In the genomic region with DNA sequence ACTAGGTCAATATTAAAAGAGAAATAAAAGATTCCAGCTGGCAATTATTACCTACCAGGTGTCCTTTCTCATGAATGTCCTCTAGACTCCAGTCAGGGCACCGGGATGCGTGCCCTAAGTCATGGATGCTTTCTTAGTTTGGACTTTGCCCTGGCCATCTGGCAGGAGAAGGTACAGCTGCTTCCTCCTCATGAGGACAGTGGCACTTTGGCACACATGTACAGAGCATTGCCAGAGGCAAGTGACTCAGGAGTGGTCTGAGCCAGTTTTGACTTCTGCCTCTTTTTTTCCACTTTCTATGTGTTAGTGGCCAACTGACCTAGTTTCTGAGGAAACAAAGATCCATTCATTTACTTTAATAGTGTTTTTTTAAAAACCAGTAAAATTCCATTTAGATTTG, we compare ENCODE assay signal across 11 mouse cellular contexts.
DNase-seq lines count a peak whose midpoint lies in the region; ATAC-seq and TF ChIP-seq lines count a peak whose summit lies in the region.
"Had no signal": no experiment of that assay in that cellular context is flagged by ENCODE, and none has a peak within 500 bp of the region (broad histone marks: within the 10 kb centered on the region; RNA-seq: fewer than 3 reads in every experiment).

No protein-coding gene starts in this region.

- TF ChIP-seq POLR2A in cerebellum, adult 2 months (IDR thresholded peaks at IDR 0.05; ENCODE audit: borderline replicate concordance, insufficient read depth, low read length), result no peak

- no peak overlapping the region for H3K4me3 ChIP-seq in cerebellum, adult 2 months (replicated peaks; ENCODE audit: insufficient read depth, low read depth, low read length)
- no peak overlapping the region for H3K4me3 ChIP-seq in hindbrain, embryonic 14.5 days (replicated peaks; ENCODE audit: low read length)
- H3K4me3 ChIP-seq: heart, embryonic 13.5 days; limb, embryonic 13.5 days; neural tube, embryonic 12.5 days had no signal

- no peak overlapping the region for H3K27ac ChIP-seq in cerebellum, adult 2 months (ENCODE audit: insufficient read depth, low read length)
- H3K27ac ChIP-seq in hindbrain, embryonic 14.5 days, result no peak overlapping the region
- H3K27ac ChIP-seq: heart, embryonic 13.5 days; limb, embryonic 13.5 days; neural tube, embryonic 12.5 days had no signal

- H3K4me2 ChIP-seq in hindbrain, embryonic 14.5 days (replicated peaks), result no peak overlapping the region
- H3K4me2 ChIP-seq: heart, embryonic 13.5 days; limb, embryonic 13.5 days; neural tube, embryonic 12.5 days had no signal

- intact Hi-C loops in left cerebral cortex, postnatal 4 days (cut with DNase I), result no loop called here
- intact Hi-C loops in left cerebral cortex, postnatal 36 days (cut with DNase I), result no loop called here
- intact Hi-C loops in heart, postnatal 25 days (cut with DNase I), result no loop called here

- TF ChIP-seq CTCF in cerebellum, adult 2 months (IDR thresholded peaks at IDR 0.05; ENCODE audit: borderline replicate concordance, insufficient read depth, low read depth, low read length), result no peak

- H3K27me3 ChIP-seq in cerebellum, adult 2 months (ENCODE audit: control insufficient read depth, insufficient read depth, low read length), result 0 out of 2 replicates have a peak, but pooled peaks cover 2% of the 10 kb centered on the region
- no peaks in the 10 kb centered on the region for H3K27me3 ChIP-seq in hindbrain, embryonic 14.5 days (ENCODE audit: control insufficient read depth, insufficient read depth, low read length)
- H3K27me3 ChIP-seq: heart, embryonic 13.5 days; limb, embryonic 13.5 days; neural tube, embryonic 12.5 days had no signal

- WGBS in cerebellum, adult 2 months, result 20% methylated on average over 2 of the region's 2 CpGs
- 92% methylated on average over 2 of the region's 2 CpGs for WGBS in hindbrain, embryonic 14.5 days

- no peaks in the 10 kb centered on the region for H3K9me3 ChIP-seq in hindbrain, embryonic 14.5 days (ENCODE audit: control insufficient read depth, low read length)
- H3K9me3 ChIP-seq: heart, embryonic 13.5 days; limb, embryonic 13.5 days; neural tube, embryonic 12.5 days had no signal

- no peak overlapping the region for H3K9ac ChIP-seq in hindbrain, embryonic 14.5 days
- H3K9ac ChIP-seq: heart, embryonic 13.5 days; limb, embryonic 13.5 days; neural tube, embryonic 12.5 days had no signal

- DNase-seq in left cerebral cortex, postnatal 4 days, result peak; percentile 70
- no peak for DNase-seq in left cerebral cortex, postnatal 36 days (ENCODE audit: low spot score in 2 of 2)
- peak; percentile 25 to 51 for DNase-seq in cerebellum, adult 2 months
- peak; percentile 2 for DNase-seq in heart, postnatal 25 days (ENCODE audit: low spot score)
- DNase-seq in kidney, postnatal 36 days, result peak; percentile 70 to 71
- no peak for DNase-seq in hindbrain, embryonic 14.5 days (ENCODE audit: low spot score)
- no peak for DNase-seq in c-Kit-positive CD71-positive TER-119-positive erythroid progenitor cells, embryonic 14.5 days (ENCODE audit: low spot score)
- DNase-seq in urinary bladder, adult 18-20 months (ENCODE audit: low spot score in 2 of 2), result no peak

- no peaks in the 10 kb centered on the region for H3K36me3 ChIP-seq in hindbrain, embryonic 14.5 days (replicated peaks; ENCODE audit: control insufficient read depth, insufficient read depth)
- H3K36me3 ChIP-seq: heart, embryonic 13.5 days; limb, embryonic 13.5 days; neural tube, embryonic 12.5 days had no signal

- peaks cover 4% of the 10 kb centered on the region; the same call in 1 of the 2 replicates for H3K4me1 ChIP-seq in cerebellum, adult 2 months (ENCODE audit: control insufficient read depth, insufficient read depth, low read length)
- H3K4me1 ChIP-seq in hindbrain, embryonic 14.5 days (replicated peaks; ENCODE audit: control insufficient read depth, insufficient read depth, low read length), result no peaks in the 10 kb centered on the region
- H3K4me1 ChIP-seq: heart, embryonic 13.5 days; neural tube, embryonic 12.5 days had no signal

- no peak for ATAC-seq in hindbrain, embryonic 14.5 days (ENCODE audit: low FRiP score)

Comparison
In these comparisons a context has a peak if more than half of its experiments do, and no peak if none do; other contexts are left out.
1. DNase-seq: peak in left cerebral cortex, postnatal 4 days (single experiment), cerebellum, adult 2 months (2 of 2), heart, postnatal 25 days (single experiment) and kidney, postnatal 36 days (2 of 2); none in left cerebral cortex, postnatal 36 days (0 of 2), hindbrain, embryonic 14.5 days (single experiment), c-Kit-positive CD71-positive TER-119-positive erythroid progenitor cells, embryonic 14.5 days (single experiment) and urinary bladder, adult 18-20 months (0 of 2).